Mouse (Mus musculus): ENCODE data around the gene Gm2381.
"Not testable (repeated sequence)": the region's sequence is repeated elsewhere in the genome, so short reads cannot be mapped to it uniquely, and the experiment has no call there.

GRCm38 (mm10) chr7:42838366-42838765 is 28.7 kb downstream of the Gm2381 start:
- TF ChIP-seq POLR2A (IDR thresholded peaks at IDR 0.05; ENCODE audit: borderline replicate concordance, control insufficient read depth, low read depth, low read length); CTCF (IDR thresholded peaks at IDR 0.05; ENCODE audit: control insufficient read depth, insufficient read depth, low read length): not testable (repeated sequence)
